Mouse (Mus musculus) layer of hippocampus, adult 8-10 months (tissue): ENCODE measurements around the gene Rmnd1. TPM values are rescaled to one million over a fixed set of nuclear protein-coding genes. Genes with fewer than 3 reads are reported as not detected.
A peak's percentile ranks its signal among the peaks of the same experiment; 100 is the strongest.

Source experiments
- DNase-seq, 2 experiments: peaks; one replicate each; pipeline ENCODE4 v3.0.0; 2022; ENCODE audit warnings: low spot score in 2 of 2
- total RNA-seq, 4 experiments: library from RNA; stranded (reverse); gene quantifications; 2 replicates each; pipeline ENCODE4 v1.2.4; 2022

Rmnd1 gene
- total RNA-seq, 4 experiments from 2014 or later, result 32.4 to 45.3 (median 38.4) TPM

- no peak for DNase-seq
Measured at GRCm38 (mm10) chr10:4391851-4392250, 40.3 kb downstream of the Rmnd1 start.

- DNase-seq, result no peak
Measured at GRCm38 (mm10) chr10:4391076-4391475, 41.1 kb downstream of the Rmnd1 start.

- DNase-seq, result no peak
Measured at GRCm38 (mm10) chr10:4390550-4390949, 41.6 kb downstream of the Rmnd1 start.

- no peak for DNase-seq
Measured at GRCm38 (mm10) chr10:4389461-4390112, 42.6 kb downstream of the Rmnd1 start.

GRCm38 (mm10) chr10:4389036-4389435 lies 43.2 kb downstream of the Rmnd1 start:
- DNase-seq, result no peak

GRCm38 (mm10) chr10:4388384-4388745 lies 43.8 kb downstream of the Rmnd1 start:
- no peak for DNase-seq

GRCm38 (mm10) chr10:4387701-4388383 lies 44.3 kb downstream of the Rmnd1 start, which contains the start of gene Zbtb2:
Zbtb2 (minus strand) TSS chr10:4388108.
- DNase-seq, result peak; percentile 54 to 58

GRCm38 (mm10) chr10:4386609-4387591 lies 45.3 kb downstream of the Rmnd1 start:
- peak; percentile 90 to 92 for DNase-seq

GRCm38 (mm10) chr10:4384244-4384643 lies 47.9 kb downstream of the Rmnd1 start:
- DNase-seq, result no peak

GRCm38 (mm10) chr10:4380748-4381147 lies 51.4 kb downstream of the Rmnd1 start:
- DNase-seq, result no peak

GRCm38 (mm10) chr10:4376931-4377330 lies 55.3 kb downstream of the Rmnd1 start:
- DNase-seq, result no peak

- DNase-seq, result no peak
Measured at GRCm38 (mm10) chr10:4376461-4376860, 55.7 kb downstream of the Rmnd1 start.

- DNase-seq, result no peak
Measured at GRCm38 (mm10) chr10:4375267-4375666, 56.9 kb downstream of the Rmnd1 start.

- DNase-seq, result no peak
Measured at GRCm38 (mm10) chr10:4374734-4375133, 57.5 kb downstream of the Rmnd1 start.

- DNase-seq, result no peak
Measured at GRCm38 (mm10) chr10:4374239-4374638, 57.9 kb downstream of the Rmnd1 start.

GRCm38 (mm10) chr10:4373558-4373957 lies 58.6 kb downstream of the Rmnd1 start:
- no peak for DNase-seq

- peak in 1 of 2 experiments; percentile 39 for DNase-seq
Measured at GRCm38 (mm10) chr10:4372011-4372410, 60.2 kb downstream of the Rmnd1 start.

GRCm38 (mm10) chr10:4370105-4370504 lies 62.1 kb downstream of the Rmnd1 start:
- DNase-seq, result no peak

GRCm38 (mm10) chr10:4364618-4365017 lies 67.6 kb downstream of the Rmnd1 start:
- DNase-seq, result no peak

GRCm38 (mm10) chr10:4357435-4357834 lies 74.8 kb downstream of the Rmnd1 start:
- no peak for DNase-seq

- DNase-seq, result no peak
Measured at GRCm38 (mm10) chr10:4356640-4357039, 75.5 kb downstream of the Rmnd1 start.
